Mouse (Mus musculus) forebrain, embryonic 10.5 days (tissue): ENCODE results near the gene Postn. TPM values are rescaled to one million over a fixed set of nuclear protein-coding genes. Genes with fewer than 3 reads are reported as not detected.

Experiments used
- DNase-seq: peaks from one replicate; pipeline ENCODE4 v3.0.0-alpha.2; 2017; ENCODE audit warnings: low spot score; ENCODE audit errors: extremely low spot score
- H3K27ac ChIP-seq: fragments of 300-500 bp; sonication (generic); 2 replicates; pipeline ENCODE4 v1.5.1; 2016; ENCODE audit warnings: mild to moderate bottlenecking
- H3K27me3 ChIP-seq: fragments of 300-500 bp; sonication (generic); 2 replicates; pipeline ENCODE4 v1.6.1; 2016; ENCODE audit warnings: mild to moderate bottlenecking; ENCODE audit not compliant: poor library complexity, severe bottlenecking
- H3K36me3 ChIP-seq: fragments of 300-500 bp; sonication (generic); replicated peaks from 2 replicates; pipeline ENCODE4 v1.6.1; 2016; ENCODE audit warnings: mild to moderate bottlenecking, moderate library complexity
- H3K4me1 ChIP-seq: fragments of 300-500 bp; sonication (generic); 2 replicates; pipeline ENCODE4 v1.6.1; 2016
- H3K4me3 ChIP-seq: fragments of 300-500 bp; sonication (generic); 2 replicates; pipeline ENCODE4 v1.5.1; 2016; ENCODE audit warnings: mild to moderate bottlenecking, moderate library complexity
- H3K9me3 ChIP-seq: fragments of 300-500 bp; sonication (generic); 2 replicates; pipeline ENCODE4 v1.6.1; 2016; ENCODE audit warnings: mild to moderate bottlenecking, moderate library complexity
- WGBS: fragments of 180-500 bp; shearing (Covaris S2); methylation state at CpG from one replicate; pipeline ENCODE4 v1.1.7; 2016; 5-methylcytosine and 5-hydroxymethylcytosine counted together
- polyA plus RNA-seq: library from polyadenylated mRNA; unstranded; fragments of >200 nt; fragmentation: Nextera tagmentation; extraction: Ambion mirVana; gene quantifications from 2 replicates; pipeline ENCODE4 v1.2.1, GENCODE M21; 2016

Postn gene
- polyA plus RNA-seq, 1 experiment from 2014 or later: 3.7 TPM

- Histone ChIP-seq H3K4me3 (no peak overlapping the region), H3K27ac (no peak overlapping the region), H3K36me3 (no peaks in the 10 kb centered on the region), H3K4me1 (peaks cover 5% of the 10 kb centered on the region), H3K27me3 (no peaks in the 10 kb centered on the region), H3K9me3 (no peaks in the 10 kb centered on the region)
- no peak for DNase-seq
- WGBS: 77% methylated on average over 2 of the region's 2 CpGs
Observed at GRCm38 (mm10) chr3:54399911-54400310, 39.0 kb downstream of the Postn start.

- no peak for DNase-seq
- Histone ChIP-seq H3K4me1 (peaks cover 5% of the 10 kb centered on the region), H3K27ac (no peak overlapping the region), H3K36me3 (no peaks in the 10 kb centered on the region), H3K4me3 (no peak overlapping the region), H3K9me3 (no peaks in the 10 kb centered on the region), H3K27me3 (no peaks in the 10 kb centered on the region)
- 83% methylated on average over 1 of the region's 1 CpGs for WGBS
Observed at GRCm38 (mm10) chr3:54400617-54401016, 39.7 kb downstream of the Postn start.

- H3K9me3 ChIP-seq: no peaks in the 10 kb centered on the region
- H3K4me3 ChIP-seq: no peak overlapping the region
- H3K4me1 ChIP-seq: peaks cover 5% of the 10 kb centered on the region
- H3K27ac ChIP-seq: no peak overlapping the region
- 88% methylated on average over 5 of the region's 5 CpGs for WGBS
- no peaks in the 10 kb centered on the region for H3K36me3 ChIP-seq
- no peak for DNase-seq
- H3K27me3 ChIP-seq: no peaks in the 10 kb centered on the region
Observed at GRCm38 (mm10) chr3:54401706-54402105, 40.8 kb downstream of the Postn start.

- Histone ChIP-seq H3K27me3 (no peaks in the 10 kb centered on the region), H3K9me3 (no peaks in the 10 kb centered on the region), H3K4me1 (peaks cover 5% of the 10 kb centered on the region), H3K4me3 (no peak overlapping the region), H3K36me3 (no peaks in the 10 kb centered on the region), H3K27ac (no peak overlapping the region)
- DNase-seq: no peak
- 79% methylated on average over 3 of the region's 3 CpGs for WGBS
Observed at GRCm38 (mm10) chr3:54403791-54404190, 42.9 kb downstream of the Postn start.

- no peaks in the 10 kb centered on the region for H3K36me3 ChIP-seq
- H3K4me3 ChIP-seq: no peak overlapping the region
- WGBS: 81% methylated on average over 2 of the region's 2 CpGs
- no peaks in the 10 kb centered on the region for H3K4me1 ChIP-seq
- DNase-seq: no peak
- H3K27me3 ChIP-seq: no peaks in the 10 kb centered on the region
- H3K27ac ChIP-seq: no peak overlapping the region
- H3K9me3 ChIP-seq: no peaks in the 10 kb centered on the region
Observed at GRCm38 (mm10) chr3:54406567-54406966, 45.7 kb downstream of the Postn start.

- 91% methylated on average over 3 of the region's 3 CpGs for WGBS
- Histone ChIP-seq H3K27ac (no peak overlapping the region), H3K9me3 (no peaks in the 10 kb centered on the region), H3K27me3 (no peaks in the 10 kb centered on the region), H3K4me3 (no peak overlapping the region), H3K4me1 (no peaks in the 10 kb centered on the region), H3K36me3 (no peaks in the 10 kb centered on the region)
- no peak for DNase-seq
Observed at GRCm38 (mm10) chr3:54411052-54411451, 50.1 kb downstream of the Postn start.

- Histone ChIP-seq H3K9me3 (no peaks in the 10 kb centered on the region), H3K4me3 (no peak overlapping the region), H3K27ac (no peak overlapping the region), H3K27me3 (no peaks in the 10 kb centered on the region), H3K36me3 (no peaks in the 10 kb centered on the region), H3K4me1 (peaks cover 4% of the 10 kb centered on the region; the same call in 1 of the 2 replicates)
- 71% methylated on average over 7 of the region's 7 CpGs for WGBS
- DNase-seq: no peak
Observed at GRCm38 (mm10) chr3:54412885-54413583, 52.1 kb downstream of the Postn start.

- Histone ChIP-seq H3K36me3 (no peaks in the 10 kb centered on the region), H3K9me3 (no peaks in the 10 kb centered on the region), H3K27me3 (no peaks in the 10 kb centered on the region), H3K27ac (no peak overlapping the region), H3K4me3 (no peak overlapping the region), H3K4me1 (peaks cover 5% of the 10 kb centered on the region; the same call in 1 of the 2 replicates)
- DNase-seq: no peak
- WGBS: 86% methylated on average over 1 of the region's 1 CpGs
Observed at GRCm38 (mm10) chr3:54413584-54413897, 52.6 kb downstream of the Postn start.

GRCm38 (mm10) chr3:54414386-54414785, 53.5 kb downstream of the Postn start:
- 66% methylated on average over 1 of the region's 1 CpGs for WGBS
- Histone ChIP-seq H3K4me1 (peaks cover 5% of the 10 kb centered on the region; the same call in 1 of the 2 replicates), H3K36me3 (no peaks in the 10 kb centered on the region), H3K27ac (no peak overlapping the region), H3K27me3 (no peaks in the 10 kb centered on the region), H3K9me3 (no peaks in the 10 kb centered on the region), H3K4me3 (no peak overlapping the region)
- DNase-seq: no peak

- Histone ChIP-seq H3K4me1 (peaks cover 5% of the 10 kb centered on the region; the same call in 1 of the 2 replicates), H3K36me3 (no peaks in the 10 kb centered on the region), H3K27me3 (no peaks in the 10 kb centered on the region), H3K9me3 (no peaks in the 10 kb centered on the region), H3K4me3 (no peak overlapping the region), H3K27ac (no peak overlapping the region)
- WGBS: 71% methylated on average over 6 of the region's 6 CpGs
- DNase-seq: no peak
Observed at GRCm38 (mm10) chr3:54417833-54418386, 57.0 kb downstream of the Postn start.

- peaks cover 5% of the 10 kb centered on the region; the same call in 1 of the 2 replicates for H3K4me1 ChIP-seq
- H3K9me3 ChIP-seq: no peaks in the 10 kb centered on the region
- H3K27me3 ChIP-seq: no peaks in the 10 kb centered on the region
- H3K4me3 ChIP-seq: no peak overlapping the region
- 78% methylated on average over 10 of the region's 10 CpGs for WGBS
- H3K36me3 ChIP-seq: no peaks in the 10 kb centered on the region
- H3K27ac ChIP-seq: no peak overlapping the region
- no peak for DNase-seq
Observed at GRCm38 (mm10) chr3:54420189-54420928, 59.5 kb downstream of the Postn start.

- DNase-seq: no peak
- H3K4me3 ChIP-seq: no peak overlapping the region
- no peaks in the 10 kb centered on the region for H3K27me3 ChIP-seq
- H3K9me3 ChIP-seq: no peaks in the 10 kb centered on the region
- WGBS: 80% methylated on average over 6 of the region's 6 CpGs
- no peaks in the 10 kb centered on the region for H3K36me3 ChIP-seq
- no peak overlapping the region for H3K27ac ChIP-seq
- peaks cover 5% of the 10 kb centered on the region; the same call in 1 of the 2 replicates for H3K4me1 ChIP-seq
Observed at GRCm38 (mm10) chr3:54420983-54421382, 60.1 kb downstream of the Postn start.

GRCm38 (mm10) chr3:54421666-54422065, 60.8 kb downstream of the Postn start:
- H3K36me3 ChIP-seq: no peaks in the 10 kb centered on the region
- H3K4me3 ChIP-seq: no peak overlapping the region
- no peaks in the 10 kb centered on the region for H3K27me3 ChIP-seq
- H3K9me3 ChIP-seq: no peaks in the 10 kb centered on the region
- peaks cover 5% of the 10 kb centered on the region; the same call in 1 of the 2 replicates for H3K4me1 ChIP-seq
- WGBS: 96% methylated on average over 2 of the region's 2 CpGs
- H3K27ac ChIP-seq: no peak overlapping the region
- DNase-seq: no peak
